Mouse (Mus musculus) limb, embryonic 15.5 days (tissue): Measurements from ENCODE around the gene U90926. TPM values are rescaled to one million over a fixed set of nuclear protein-coding genes. Genes with fewer than 3 reads are reported as not detected.
A peak's percentile ranks its signal among the peaks of the same experiment; 100 is the strongest.

Experiments used
- ATAC-seq: fragments of 200-750 bp; cut with Nextera tagmentation; 2 replicates; pipeline ENCODE4 v1.8.0; 2017; ENCODE audit warnings: low read depth, moderate TSS enrichment; ENCODE audit not compliant: insufficient number of reproducible peaks, low FRiP score, low TSS enrichment
- H3K27ac ChIP-seq: fragments of 300-500 bp; sonication (generic); 2 replicates; pipeline ENCODE4 v1.5.1; 2015; ENCODE audit warnings: moderate library complexity, mild to moderate bottlenecking, inconsistent platforms
- H3K27me3 ChIP-seq: fragments of 300-500 bp; sonication (generic); 2 replicates; pipeline ENCODE4 v1.6.1; 2015; ENCODE audit warnings: inconsistent platforms
- H3K36me3 ChIP-seq: fragments of 300-500 bp; sonication (generic); 2 replicates; pipeline ENCODE4 v1.6.1; 2015; ENCODE audit warnings: inconsistent platforms
- H3K4me1 ChIP-seq: fragments of 300-500 bp; sonication (generic); 2 replicates; pipeline ENCODE4 v1.6.1; 2015; ENCODE audit warnings: inconsistent platforms
- H3K4me2 ChIP-seq: fragments of 300-500 bp; sonication (generic); 2 replicates; pipeline ENCODE4 v1.6.1; 2015; ENCODE audit warnings: mild to moderate bottlenecking, inconsistent platforms
- H3K4me3 ChIP-seq: fragments of 300-500 bp; sonication (generic); 2 replicates; pipeline ENCODE4 v1.5.1; 2015; ENCODE audit warnings: mild to moderate bottlenecking, inconsistent platforms
- H3K9ac ChIP-seq: fragments of 300-500 bp; sonication (generic); 2 replicates; pipeline ENCODE4 v1.6.1; 2015; ENCODE audit warnings: inconsistent platforms
- H3K9me3 ChIP-seq: fragments of 300-500 bp; sonication (generic); 2 replicates; pipeline ENCODE4 v1.6.1; 2016; ENCODE audit warnings: inconsistent platforms
- WGBS: fragments of 180-500 bp; shearing (Covaris S2); methylation state at CpG from one replicate; pipeline ENCODE4 v1.1.7; 2015; 5-methylcytosine and 5-hydroxymethylcytosine counted together
- polyA plus RNA-seq: library from polyadenylated mRNA; unstranded; fragments of >200 nt; fragmentation: Nextera tagmentation; extraction: Ambion mirVana; gene quantifications from 2 replicates; pipeline ENCODE4 v1.2.1, GENCODE M21; 2015

The U90926 gene
- polyA plus RNA-seq: not detected in 2 replicates

- no peak within 1 kb of the TSS for H3K4me2 ChIP-seq
- H3K4me1 ChIP-seq: no peaks in the 10 kb centered on the region
- no peaks in the 10 kb centered on the region for H3K36me3 ChIP-seq
- no peaks in the 10 kb centered on the region for H3K27me3 ChIP-seq
- H3K9ac ChIP-seq: no peak within 1 kb of the TSS
- no peak for ATAC-seq
- H3K27ac ChIP-seq: no peak within 1 kb of the TSS
- no peaks in the 10 kb centered on the region for H3K9me3 ChIP-seq
- H3K4me3 ChIP-seq: no peak within 1 kb of the TSS
- WGBS: 87% methylated on average over 4 of the region's 4 CpGs
Observed at GRCm38 (mm10) chr5:92215308-92215707, at the start of gene U90926. Gene U90926 (minus strand): TSS chr5:92215408.

GRCm38 (mm10) chr5:92263761-92264359, 48.7 kb upstream of the U90926 start:
- Histone ChIP-seq H3K36me3 (no peaks in the 10 kb centered on the region), H3K4me3 (no peak overlapping the region), H3K27ac (no peak overlapping the region), H3K4me2 (no peak overlapping the region), H3K27me3 (no peaks in the 10 kb centered on the region), H3K9me3 (no peaks in the 10 kb centered on the region), H3K4me1 (peaks cover 10% of the 10 kb centered on the region), H3K9ac (no peak overlapping the region)
- whole genome bisulfite sequencing: 31% methylated on average over 4 of the region's 4 CpGs
- peak; percentile 68; the same call in 1 of the 2 replicates for ATAC-seq

- no peak for ATAC-seq
- no peak overlapping the region for H3K4me2 ChIP-seq
- peaks cover 10% of the 10 kb centered on the region for H3K4me1 ChIP-seq
- no peak overlapping the region for H3K27ac ChIP-seq
- H3K27me3 ChIP-seq: no peaks in the 10 kb centered on the region
- H3K9me3 ChIP-seq: no peaks in the 10 kb centered on the region
- WGBS: 83% methylated on average over 8 of the region's 8 CpGs
- no peak overlapping the region for H3K4me3 ChIP-seq
- H3K9ac ChIP-seq: no peak overlapping the region
- H3K36me3 ChIP-seq: no peaks in the 10 kb centered on the region
Observed at GRCm38 (mm10) chr5:92262646-92263045, 47.4 kb upstream of the U90926 start.

GRCm38 (mm10) chr5:92256218-92256617, 41.0 kb upstream of the U90926 start, which contains the start of gene Ppef2:
Gene Ppef2 (minus strand): TSS chr5:92256278.
- H3K9ac ChIP-seq: no peak within 1 kb of the TSS
- no peaks in the 10 kb centered on the region for H3K9me3 ChIP-seq
- H3K4me2 ChIP-seq: no peak within 1 kb of the TSS
- ATAC-seq: no peak
- H3K36me3 ChIP-seq: no peaks in the 10 kb centered on the region
- no peak within 1 kb of the TSS for H3K27ac ChIP-seq
- H3K4me3 ChIP-seq: no peak within 1 kb of the TSS
- WGBS: 18% methylated on average over 6 of the region's 6 CpGs
- no peaks in the 10 kb centered on the region for H3K27me3 ChIP-seq
- H3K4me1 ChIP-seq: peaks cover 6% of the 10 kb centered on the region

- Histone ChIP-seq H3K9ac (no peak overlapping the region), H3K27ac (no peak overlapping the region), H3K4me3 (no peak overlapping the region), H3K4me1 (peaks cover 6% of the 10 kb centered on the region), H3K27me3 (no peaks in the 10 kb centered on the region), H3K9me3 (no peaks in the 10 kb centered on the region), H3K4me2 (no peak overlapping the region), H3K36me3 (no peaks in the 10 kb centered on the region)
- 60% methylated on average over 6 of the region's 6 CpGs for WGBS
- ATAC-seq: no peak
Observed at GRCm38 (mm10) chr5:92254476-92254875, 39.3 kb upstream of the U90926 start.

- no peak for ATAC-seq
- peaks cover 6% of the 10 kb centered on the region for H3K4me1 ChIP-seq
- no peak overlapping the region for H3K27ac ChIP-seq
- WGBS: 26% methylated on average over 18 of the region's 18 CpGs
- H3K4me2 ChIP-seq: no peak overlapping the region
- no peaks in the 10 kb centered on the region for H3K27me3 ChIP-seq
- no peaks in the 10 kb centered on the region for H3K36me3 ChIP-seq
- no peak overlapping the region for H3K9ac ChIP-seq
- no peaks in the 10 kb centered on the region for H3K9me3 ChIP-seq
- no peak overlapping the region for H3K4me3 ChIP-seq
Observed at GRCm38 (mm10) chr5:92252797-92253343, 37.7 kb upstream of the U90926 start.

- ATAC-seq: no peak
- Histone ChIP-seq H3K4me3 (no peak overlapping the region), H3K4me1 (peaks cover 6% of the 10 kb centered on the region), H3K27ac (no peak overlapping the region), H3K9ac (no peak overlapping the region), H3K4me2 (no peak overlapping the region), H3K27me3 (no peaks in the 10 kb centered on the region), H3K9me3 (no peaks in the 10 kb centered on the region), H3K36me3 (no peaks in the 10 kb centered on the region)
- 90% methylated on average over 6 of the region's 6 CpGs for WGBS
Observed at GRCm38 (mm10) chr5:92252031-92252430, 36.8 kb upstream of the U90926 start.

GRCm38 (mm10) chr5:92248614-92249013, 33.4 kb upstream of the U90926 start:
- Histone ChIP-seq H3K27me3 (no peaks in the 10 kb centered on the region), H3K36me3 (no peaks in the 10 kb centered on the region), H3K4me2 (no peak overlapping the region), H3K4me1 (peaks cover 6% of the 10 kb centered on the region), H3K9ac (no peak overlapping the region), H3K27ac (no peak overlapping the region), H3K4me3 (no peak overlapping the region), H3K9me3 (no peaks in the 10 kb centered on the region)
- no peak for ATAC-seq
- WGBS: 80% methylated on average over 11 of the region's 11 CpGs

- Histone ChIP-seq H3K4me1 (no peaks in the 10 kb centered on the region), H3K9ac (no peak overlapping the region), H3K27ac (no peak overlapping the region), H3K36me3 (no peaks in the 10 kb centered on the region), H3K4me3 (no peak overlapping the region), H3K27me3 (no peaks in the 10 kb centered on the region), H3K4me2 (no peak overlapping the region), H3K9me3 (no peaks in the 10 kb centered on the region)
- no peak for ATAC-seq
- 87% methylated on average over 9 of the region's 9 CpGs for WGBS
Observed at GRCm38 (mm10) chr5:92245483-92245882, 30.3 kb upstream of the U90926 start.

- Histone ChIP-seq H3K9me3 (no peaks in the 10 kb centered on the region), H3K4me3 (no peak overlapping the region), H3K36me3 (no peaks in the 10 kb centered on the region), H3K27ac (no peak overlapping the region), H3K9ac (no peak overlapping the region), H3K27me3 (no peaks in the 10 kb centered on the region), H3K4me1 (no peaks in the 10 kb centered on the region), H3K4me2 (no peak overlapping the region)
- 94% methylated on average over 2 of the region's 2 CpGs for WGBS
- no peak for ATAC-seq
Observed at GRCm38 (mm10) chr5:92244900-92245299, 29.7 kb upstream of the U90926 start.

- H3K27me3 ChIP-seq: no peaks in the 10 kb centered on the region
- 0 out of 2 replicates have a peak, but pooled peaks cover 3% of the 10 kb centered on the region for H3K4me1 ChIP-seq
- no peak overlapping the region for H3K4me3 ChIP-seq
- H3K4me2 ChIP-seq: no peak overlapping the region
- no peaks in the 10 kb centered on the region for H3K36me3 ChIP-seq
- H3K27ac ChIP-seq: no peak overlapping the region
- no peak for ATAC-seq
- no peaks in the 10 kb centered on the region for H3K9me3 ChIP-seq
- 90% methylated on average over 12 of the region's 12 CpGs for WGBS
- no peak overlapping the region for H3K9ac ChIP-seq
Observed at GRCm38 (mm10) chr5:92240769-92241168, 25.6 kb upstream of the U90926 start.

GRCm38 (mm10) chr5:92239333-92240232, 24.4 kb upstream of the U90926 start:
- H3K4me1 ChIP-seq: 0 out of 2 replicates have a peak, but pooled peaks cover 3% of the 10 kb centered on the region
- no peak overlapping the region for H3K27ac ChIP-seq
- H3K27me3 ChIP-seq: no peaks in the 10 kb centered on the region
- H3K9me3 ChIP-seq: no peaks in the 10 kb centered on the region
- H3K4me3 ChIP-seq: no peak overlapping the region
- no peaks in the 10 kb centered on the region for H3K36me3 ChIP-seq
- WGBS: 46% methylated on average over 29 of the region's 29 CpGs
- ATAC-seq: peak; percentile 24; the same call in 1 of the 2 replicates
- no peak overlapping the region for H3K9ac ChIP-seq
- no peak overlapping the region for H3K4me2 ChIP-seq
